Mouse (Mus musculus) G1E (cell line): ENCODE data around the gene Arhgap10.

Experiments
- CTCF ChIP-seq: IDR thresholded peaks from 2 replicates; pipeline ENCODE4 v1.5.1; 2012; ENCODE audit warnings: low read depth, low read length, inconsistent platforms, mixed read lengths
- POLR2AphosphoS5 ChIP-seq: IDR thresholded peaks from 2 replicates; pipeline ENCODE4 v1.6.1; 2012; ENCODE audit warnings: low read depth, low read length, inconsistent platforms; ENCODE audit not compliant: insufficient replicate concordance

DNA sequence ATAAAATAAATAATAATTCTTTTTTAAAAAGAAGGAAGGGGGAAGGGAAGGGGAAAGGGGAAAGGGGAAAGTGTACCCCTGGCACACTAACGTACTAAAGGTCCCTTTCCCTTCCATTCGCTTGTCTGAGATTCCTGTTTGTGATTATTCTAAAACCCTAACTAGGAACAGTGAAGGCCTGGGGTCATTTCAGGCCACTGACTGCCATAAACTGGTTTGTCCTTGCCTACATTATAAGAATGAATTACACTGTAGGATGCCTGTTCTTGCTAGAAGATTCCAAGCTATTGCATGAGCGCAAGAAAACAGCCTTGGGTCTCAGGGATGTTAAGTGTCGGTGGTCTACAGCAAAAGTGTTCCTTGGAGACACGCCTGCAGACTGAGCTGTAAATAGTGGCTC lies 263.3 kb downstream of the Arhgap10 start:
- TF ChIP-seq CTCF = no peak
- no peak for TF ChIP-seq POLR2AphosphoS5
